Mouse (Mus musculus) mesoderm, embryonic 11.5 days (tissue): ENCODE measurements around the gene Gm42669.

Source experiments
- DNase-seq: peaks from one replicate; pipeline ENCODE4 v3.0.0-alpha.2; 2012; ENCODE audit warnings: low read depth, low spot score

Gm42669 gene

GRCm38 (mm10) chr5:107521386-107521785 lies 14.0 kb downstream of the Gm42669 start:
- no peak for DNase-seq

- DNase-seq: no peak
Measured at GRCm38 (mm10) chr5:107521897-107522296, 14.5 kb downstream of the Gm42669 start.

DNA sequence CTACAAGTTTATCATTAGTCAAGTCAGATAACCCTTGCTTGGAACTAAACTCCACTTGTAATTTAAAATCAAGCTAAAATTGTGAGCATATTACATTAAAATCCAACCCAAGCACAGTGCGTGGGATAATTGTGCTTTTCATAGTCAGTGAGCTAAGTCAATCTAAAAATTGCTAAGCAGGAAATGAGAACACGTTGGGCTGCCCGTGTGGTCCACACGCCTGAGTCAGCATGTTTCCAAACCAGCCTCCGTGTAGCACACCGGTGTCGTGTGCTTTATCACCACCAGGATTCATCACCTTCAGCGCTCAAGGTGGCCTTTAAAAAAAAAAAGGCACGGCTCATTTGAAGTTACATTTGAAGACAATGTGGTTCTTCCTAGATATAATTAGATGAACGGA lies 16.9 kb downstream of the Gm42669 start:
- DNase-seq: no peak

DNA sequence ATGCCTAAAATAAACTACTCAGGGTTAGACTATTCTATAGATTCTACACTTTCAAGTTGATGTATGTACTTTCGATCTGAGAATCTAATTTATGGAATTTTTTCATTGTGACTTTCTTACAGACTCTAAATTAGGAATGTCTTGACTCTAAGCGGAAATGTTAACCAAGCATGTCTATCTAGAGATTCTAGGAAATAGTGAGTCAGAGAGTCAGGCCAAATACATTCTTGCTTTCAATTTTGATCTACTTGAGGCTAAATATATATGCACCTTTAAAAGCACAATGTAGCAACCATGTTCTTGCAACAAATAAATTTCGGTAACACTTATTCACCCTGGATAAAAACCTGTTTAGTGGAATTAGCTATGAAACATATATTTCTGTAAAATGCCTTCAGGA lies 21.4 kb downstream of the Gm42669 start:
- no peak for DNase-seq

GRCm38 (mm10) chr5:107533590-107533989 lies 26.2 kb downstream of the Gm42669 start:
- no peak for DNase-seq

DNA sequence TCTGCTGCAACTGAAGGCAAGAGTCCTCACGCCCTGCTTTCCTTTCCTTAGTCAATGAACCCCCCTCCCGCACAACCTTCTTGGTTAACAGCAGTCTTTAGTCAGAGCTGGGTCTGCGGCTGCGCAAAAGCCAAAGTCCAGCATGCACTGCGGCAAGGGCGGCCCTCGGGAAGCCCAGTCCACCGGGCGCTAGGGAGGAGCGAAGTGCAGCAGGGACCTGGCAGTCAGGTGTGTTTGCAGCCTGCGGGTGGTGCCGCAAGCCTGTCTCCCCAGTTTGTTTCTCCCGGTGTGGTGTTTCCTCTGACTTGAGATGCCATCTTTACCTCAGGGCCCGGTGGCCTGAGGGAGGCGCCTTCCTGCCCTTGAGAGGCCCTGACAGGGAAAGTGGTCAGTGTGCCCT lies 27.2 kb downstream of the Gm42669 start, which contains the start of gene 1700028K03Rik:
Gene 1700028K03Rik, plus strand, starts transcription at position 129 of the 400 bp plus-strand sequence.
- no peak for DNase-seq

- DNase-seq: peak; percentile 8
Measured at GRCm38 (mm10) chr5:107541696-107542095, 34.3 kb downstream of the Gm42669 start.

GRCm38 (mm10) chr5:107545927-107546326 lies 38.5 kb downstream of the Gm42669 start:
- no peak for DNase-seq

DNA sequence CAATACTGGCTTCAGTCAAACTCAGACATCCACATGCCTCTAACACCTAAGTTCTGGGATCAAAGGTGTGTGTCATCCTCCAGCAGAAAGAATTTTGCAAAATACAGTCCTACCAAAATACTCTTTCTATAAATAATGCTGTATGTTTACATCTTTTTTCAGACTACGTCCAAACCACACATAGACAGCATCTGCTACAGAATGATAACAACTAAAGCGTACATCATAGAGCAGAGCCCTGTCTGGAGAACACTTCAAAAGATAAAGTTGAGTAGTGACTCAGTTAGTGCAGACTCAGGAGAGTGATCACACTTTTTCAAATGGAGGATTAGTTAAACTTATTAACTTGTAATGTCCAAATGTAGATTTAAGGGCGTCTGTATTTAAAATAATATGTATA lies 40.5 kb downstream of the Gm42669 start:
- DNase-seq: no peak

DNA sequence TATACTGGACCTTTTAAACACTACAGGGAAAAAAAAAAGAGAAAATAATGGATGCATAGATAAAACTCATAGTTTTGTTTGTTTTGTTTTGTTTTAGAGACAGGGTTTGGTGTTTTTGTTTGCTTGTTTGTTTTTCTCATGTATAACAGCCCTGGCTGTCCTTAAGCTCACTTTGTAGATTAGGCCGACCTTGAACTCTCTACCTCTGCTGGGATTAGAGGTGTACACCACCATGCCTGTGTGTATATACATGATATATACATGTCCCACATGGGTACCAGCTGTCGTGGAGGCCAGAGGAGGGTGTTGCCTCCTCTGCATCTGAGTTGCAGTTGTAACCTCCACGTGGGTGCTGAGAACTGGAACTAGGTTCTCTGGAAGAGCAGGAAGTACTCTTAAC lies 41.0 kb downstream of the Gm42669 start:
- no peak for DNase-seq

DNA sequence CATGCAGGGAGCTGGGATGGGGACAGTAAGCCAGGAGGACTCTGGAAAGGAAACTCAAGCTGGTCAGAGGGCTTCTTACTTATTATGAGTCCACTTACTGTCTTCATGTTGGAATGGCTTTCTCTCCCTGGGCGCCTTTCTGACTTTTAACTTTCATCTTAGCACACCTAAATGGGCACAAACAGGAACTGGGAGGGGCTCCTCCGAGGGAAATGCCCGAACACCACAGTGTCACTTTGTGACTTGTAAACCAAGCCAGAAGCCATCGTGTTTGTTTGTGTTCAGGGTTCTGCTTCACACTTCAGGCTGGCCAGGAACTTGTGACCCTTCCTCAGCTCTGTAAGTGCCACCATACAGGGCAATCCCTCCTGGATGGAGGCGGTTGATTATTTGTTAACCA lies 46.9 kb downstream of the Gm42669 start:
- DNase-seq: no peak

DNA sequence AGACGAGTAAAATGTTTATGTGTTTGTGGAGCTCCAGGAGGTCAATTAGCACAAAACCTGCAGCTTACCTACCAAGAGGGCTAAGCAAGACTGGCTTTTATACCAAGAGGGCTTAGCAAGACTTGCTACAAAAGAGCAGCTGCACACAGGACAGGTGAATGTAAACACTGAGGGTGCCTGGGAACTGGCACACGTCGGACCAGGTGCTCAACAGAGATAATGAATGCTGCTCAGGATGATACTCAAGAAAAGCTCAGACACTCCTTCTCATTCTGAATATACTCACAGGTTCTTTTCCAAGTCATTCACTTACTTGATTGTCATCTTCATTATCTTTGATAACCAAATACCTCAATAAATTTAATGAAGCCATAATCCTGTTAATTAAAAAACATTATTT lies 49.5 kb downstream of the Gm42669 start:
- DNase-seq: no peak

GRCm38 (mm10) chr5:107569148-107569547 lies 61.7 kb downstream of the Gm42669 start:
- DNase-seq: no peak

DNA sequence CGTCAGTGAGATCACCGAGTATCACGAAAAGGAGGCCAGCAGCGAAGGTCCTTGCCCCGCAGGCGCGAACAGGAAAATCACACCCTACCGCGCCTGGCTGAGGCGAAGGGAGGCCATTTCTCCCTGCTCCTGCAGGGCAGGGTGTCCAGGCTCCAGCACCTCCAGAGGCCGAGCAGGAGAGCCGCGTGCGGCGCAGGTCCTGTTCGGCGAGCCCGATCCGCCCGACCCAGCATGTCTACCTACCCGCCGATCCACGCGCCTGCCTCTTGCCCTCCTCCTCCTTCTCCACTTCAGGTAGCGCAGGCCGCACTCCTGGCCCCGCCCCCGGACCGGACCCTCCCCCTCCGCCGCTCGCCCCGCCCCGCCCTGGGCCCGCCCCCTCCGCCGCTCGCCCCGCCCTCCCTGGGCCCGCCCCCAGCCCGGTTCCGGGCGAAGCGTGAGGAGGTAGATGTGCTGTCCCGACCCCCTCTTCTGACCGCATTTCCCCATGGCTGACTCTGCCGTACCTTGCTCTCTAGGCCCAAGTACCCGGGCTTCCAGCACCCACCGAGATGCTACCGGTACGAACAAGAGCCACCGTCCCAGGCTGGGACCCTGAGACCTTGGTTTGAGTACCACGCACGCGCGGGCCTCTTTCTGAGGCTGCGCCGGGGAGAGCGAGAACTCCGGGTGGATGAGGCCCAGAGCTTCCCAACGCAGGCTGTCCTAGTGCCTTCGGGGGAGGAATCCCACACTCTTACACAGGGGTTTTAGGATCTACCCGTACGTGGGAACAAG lies 90.1 kb downstream of the Gm42669 start, which contains the start of the genes Rpap2 and Glmn:
Gene Rpap2, plus strand, starts transcription at position 73 of the 777 bp plus-strand sequence.
Gene Glmn, minus strand, starts transcription at position 588 of the 777 bp plus-strand sequence.
- peak; percentile 86 for DNase-seq

DNA sequence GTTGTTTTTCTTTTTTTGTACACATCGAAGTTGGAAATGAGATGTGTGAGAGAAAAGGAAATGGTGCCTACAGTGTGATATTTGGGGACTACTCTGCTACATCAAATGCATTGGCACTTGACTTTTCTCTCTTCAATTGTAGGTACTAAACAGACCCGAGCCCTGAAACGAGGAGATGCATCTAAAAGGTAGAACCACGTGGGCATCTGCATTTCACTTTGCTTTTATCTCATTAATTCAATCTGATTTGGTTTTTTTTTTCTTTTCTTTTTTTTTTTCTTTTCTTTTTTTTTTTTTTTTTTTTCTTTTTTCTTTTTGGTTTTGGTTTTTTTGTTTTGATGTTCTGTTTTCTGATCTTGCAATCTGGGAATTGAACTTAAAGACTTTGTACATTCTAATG lies 91.0 kb downstream of the Gm42669 start:
- DNase-seq: no peak

- DNase-seq: peak; percentile 68
Measured at GRCm38 (mm10) chr5:107611224-107611623, 103.8 kb downstream of the Gm42669 start.

DNA sequence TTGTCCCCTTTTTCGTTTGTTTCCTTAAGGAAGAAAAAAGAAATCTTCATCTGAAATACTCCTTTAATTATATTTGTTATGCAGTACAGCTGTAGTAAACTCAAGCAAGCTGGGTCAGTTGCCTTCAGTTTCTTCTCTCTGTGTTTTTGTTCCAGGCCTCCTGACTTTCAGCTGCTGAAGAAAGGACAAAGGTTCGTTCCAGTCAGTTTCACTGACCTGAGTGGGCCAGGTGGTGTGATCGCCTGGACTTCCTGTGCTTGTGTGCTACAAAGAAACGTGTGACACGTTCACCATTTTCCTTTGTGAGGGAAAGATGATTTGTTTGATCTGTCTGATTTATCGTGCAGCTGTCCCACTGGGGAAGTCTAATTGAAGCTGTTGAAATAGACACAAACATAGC lies 110.6 kb downstream of the Gm42669 start:
- peak; percentile 5 for DNase-seq

DNA sequence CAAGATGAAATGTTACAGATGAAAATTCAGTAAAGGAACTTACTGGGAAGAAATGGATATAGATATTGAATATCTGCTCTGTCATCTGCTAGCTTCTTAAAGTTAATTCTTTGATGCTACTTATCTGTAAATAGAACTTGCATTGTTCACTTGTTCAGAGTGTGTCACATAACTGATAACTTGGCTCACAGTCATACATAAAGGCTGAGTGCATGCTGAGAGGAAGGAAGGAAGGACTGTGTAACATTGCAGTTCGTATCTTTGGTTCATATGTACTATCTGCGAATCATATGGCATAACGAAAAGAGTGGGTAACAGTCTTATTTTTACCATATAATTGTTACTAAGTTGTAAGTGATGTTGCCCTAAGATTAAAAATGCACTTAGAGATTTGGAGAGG lies 113.9 kb downstream of the Gm42669 start:
- no peak for DNase-seq
